Mouse (Mus musculus) testis, adult 2 months (tissue): ENCODE measurements around the gene Exosc2.

Experiments used
- CTCF ChIP-seq: fragments of 200-500 bp; IDR thresholded peaks from 2 replicates; pipeline ENCODE4 v1.5.1; 2012; ENCODE audit warnings: low read depth, mild to moderate bottlenecking, inconsistent platforms, low read length, moderate library complexity; ENCODE audit not compliant: control insufficient read depth, insufficient read depth, insufficient replicate concordance
- POLR2A ChIP-seq: fragments of 200-500 bp; IDR thresholded peaks from 2 replicates; pipeline ENCODE4 v1.6.1; 2012; ENCODE audit warnings: low read depth, mild to moderate bottlenecking, inconsistent platforms, low read length, moderate library complexity; ENCODE audit not compliant: control insufficient read depth

DNA sequence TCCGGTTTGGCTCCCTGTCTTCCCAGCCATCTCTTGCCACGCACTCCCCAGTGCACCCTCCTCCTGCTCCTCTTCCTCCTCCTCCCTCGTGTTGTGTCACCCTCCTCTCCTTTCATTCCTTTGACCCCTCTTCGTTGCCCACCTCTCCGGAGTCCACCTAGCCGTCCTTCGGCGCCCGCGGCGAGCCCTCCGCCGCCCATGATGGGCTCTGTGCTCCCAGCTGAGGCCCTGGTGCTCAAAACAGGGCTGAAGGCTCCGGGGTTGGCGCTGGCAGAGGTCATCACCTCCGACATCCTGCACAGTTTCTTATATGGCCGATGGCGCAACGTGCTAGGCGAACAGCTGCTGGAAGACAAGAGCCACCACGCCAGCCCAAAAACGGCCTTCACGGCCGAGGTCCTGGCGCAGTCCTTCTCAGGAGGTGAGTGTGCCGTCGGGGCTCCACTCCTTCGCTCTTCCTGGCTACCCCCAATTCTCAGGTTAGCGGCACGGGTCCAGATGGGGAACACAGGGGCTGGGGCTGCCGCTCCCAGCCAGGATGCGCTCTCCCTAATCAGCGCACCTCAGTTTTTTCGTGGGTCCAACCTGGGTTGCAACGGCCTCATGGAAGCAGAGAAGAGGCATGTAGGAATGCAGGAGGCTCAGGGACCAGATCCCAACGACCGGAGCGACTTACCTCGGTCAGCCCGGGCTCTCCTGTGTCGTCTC lies 30.5 kb upstream of the Exosc2 start, which contains the start of gene Prdm12:
- TF ChIP-seq CTCF = no peak
- no peak for TF ChIP-seq POLR2A
